Mouse (Mus musculus) liver, embryonic 16.5 days (tissue): Measurements from ENCODE around the gene Il1rap. TPM values are rescaled to one million over a fixed set of nuclear protein-coding genes. Genes with fewer than 3 reads are reported as not detected.
A peak's percentile ranks its signal among the peaks of the same experiment; 100 is the strongest.

Experiments used
- ATAC-seq: fragments of 200-750 bp; cut with Nextera tagmentation; 2 replicates; pipeline ENCODE4 v1.8.0; 2017; ENCODE audit warnings: low read depth, mild to moderate bottlenecking, moderate number of reproducible peaks, moderate library complexity
- H3K27ac ChIP-seq: fragments of 300-500 bp; sonication (generic); 2 replicates; pipeline ENCODE4 v1.5.1; 2014; ENCODE audit warnings: mild to moderate bottlenecking, low read length
- H3K27me3 ChIP-seq: fragments of 300-500 bp; sonication (generic); 2 replicates; pipeline ENCODE4 v1.6.1; 2014; ENCODE audit warnings: low read depth, low read length, mixed read lengths; ENCODE audit not compliant: control insufficient read depth, insufficient read depth
- H3K36me3 ChIP-seq: fragments of 300-500 bp; sonication (generic); 2 replicates; pipeline ENCODE4 v1.6.1; 2014; ENCODE audit warnings: mild to moderate bottlenecking; ENCODE audit not compliant: control insufficient read depth, insufficient read depth
- H3K4me1 ChIP-seq: fragments of 300-500 bp; sonication (generic); 2 replicates; pipeline ENCODE4 v1.6.1; 2014; ENCODE audit warnings: low read depth, low read length, mixed read lengths; ENCODE audit not compliant: control insufficient read depth
- H3K4me2 ChIP-seq: fragments of 300-500 bp; sonication (generic); 2 replicates; pipeline ENCODE4 v1.6.1; 2014; ENCODE audit warnings: low read depth, low read length, mixed read lengths
- H3K4me3 ChIP-seq: fragments of 300-500 bp; sonication (generic); 2 replicates; pipeline ENCODE4 v1.5.1; 2014; ENCODE audit warnings: low read depth, mild to moderate bottlenecking, low read length
- H3K9ac ChIP-seq: fragments of 300-500 bp; sonication (generic); 2 replicates; pipeline ENCODE4 v1.6.1; 2014; ENCODE audit warnings: low read depth, low read length
- H3K9me3 ChIP-seq: fragments of 300-500 bp; sonication (generic); replicated peaks from 2 replicates; pipeline ENCODE4 v1.6.1; 2016; ENCODE audit warnings: low read length; ENCODE audit not compliant: control insufficient read depth
- WGBS: fragments of 180-500 bp; shearing (Covaris S2); extraction: QIAGEN DNeasy Blood & Tissue Kit; methylation state at CpG from one replicate; pipeline ENCODE4 v1.1.7; 2014; ENCODE audit not compliant: insufficient replicate concordance; 5-methylcytosine and 5-hydroxymethylcytosine counted together
- polyA plus RNA-seq: library from polyadenylated mRNA; unstranded; fragments of >200 nt; fragmentation: Nextera tagmentation; extraction: Ambion mirVana; gene quantifications from 2 replicates; pipeline ENCODE4 v1.2.1, GENCODE M21; 2015

The Il1rap gene
- 2.5 and 2.7 TPM in 2 replicates for polyA plus RNA-seq

GRCm38 (mm10) chr16:26581048-26581912 is at the start of gene Il1rap:
Il1rap (plus strand) TSS chr16:26581704.
- no peaks in the 10 kb centered on the region for H3K9me3 ChIP-seq
- 1% methylated on average over 51 of the region's 51 CpGs for WGBS
- peak within 1 kb of the TSS; percentile 80 for H3K4me2 ChIP-seq
- no peaks in the 10 kb centered on the region; the same call in 1 of the 2 replicates for H3K4me1 ChIP-seq
- H3K36me3 ChIP-seq: no peaks in the 10 kb centered on the region
- H3K27me3 ChIP-seq: no peaks in the 10 kb centered on the region
- ATAC-seq: peak; percentile 97
- peak within 1 kb of the TSS; percentile 75 for H3K4me3 ChIP-seq
- H3K9ac ChIP-seq: peak within 1 kb of the TSS; percentile 73
- 0 out of 2 replicates have a peak within 1 kb of the TSS, but pooled peaks have one; percentile 24 for H3K27ac ChIP-seq

GRCm38 (mm10) chr16:26532287-26532686 is 49.2 kb upstream of the Il1rap start:
- no peak overlapping the region for H3K4me2 ChIP-seq
- no peak overlapping the region for H3K27ac ChIP-seq
- H3K27me3 ChIP-seq: no peaks in the 10 kb centered on the region
- no peak for ATAC-seq
- WGBS: 71% methylated on average over 1 of the region's 1 CpGs
- H3K9ac ChIP-seq: no peak overlapping the region
- no peaks in the 10 kb centered on the region for H3K9me3 ChIP-seq
- H3K4me3 ChIP-seq: no peak overlapping the region
- no peaks in the 10 kb centered on the region for H3K4me1 ChIP-seq
- no peaks in the 10 kb centered on the region for H3K36me3 ChIP-seq

DNA sequence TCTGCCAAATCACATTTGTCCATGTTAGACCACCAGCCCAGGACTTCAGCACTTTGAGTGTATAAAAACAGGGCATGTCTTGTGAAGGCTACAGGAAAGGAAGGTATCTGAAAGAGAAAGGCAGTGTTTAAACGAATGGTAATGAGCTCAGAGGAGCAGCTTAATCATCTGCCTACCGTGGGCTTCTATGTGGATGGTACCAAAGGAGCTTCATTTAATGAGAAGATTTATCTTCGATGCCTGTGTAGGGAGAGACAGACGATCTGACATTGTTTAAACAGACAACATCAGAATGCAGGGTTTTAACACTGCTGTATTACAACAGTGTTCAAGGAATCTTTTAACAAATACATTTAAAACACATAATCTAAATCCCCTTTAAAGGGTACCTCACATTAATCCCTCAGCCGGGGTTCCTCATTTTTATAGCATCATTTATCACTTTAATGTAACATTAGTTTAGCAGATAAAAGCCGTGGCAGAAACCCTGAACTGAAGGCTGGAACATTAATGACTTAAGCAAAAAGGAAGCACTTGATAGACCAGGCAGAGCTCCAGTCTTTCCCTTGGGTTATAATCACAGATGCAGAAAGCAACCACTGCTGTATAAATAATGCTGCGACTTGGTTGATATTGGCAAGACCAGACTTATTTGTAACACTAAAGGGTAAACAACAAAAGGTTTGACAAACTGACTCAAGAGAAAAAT is 35.2 kb upstream of the Il1rap start:
- no peak for ATAC-seq
- Histone ChIP-seq H3K36me3 (no peaks in the 10 kb centered on the region), H3K9me3 (no peaks in the 10 kb centered on the region), H3K4me1 (no peaks in the 10 kb centered on the region), H3K4me2 (no peak overlapping the region), H3K27ac (no peak overlapping the region), H3K4me3 (no peak overlapping the region), H3K27me3 (no peaks in the 10 kb centered on the region), H3K9ac (no peak overlapping the region)
- WGBS: 32% methylated on average over 7 of the region's 7 CpGs

- no peak for ATAC-seq
- Histone ChIP-seq H3K27me3 (no peaks in the 10 kb centered on the region), H3K9ac (no peak overlapping the region), H3K36me3 (no peaks in the 10 kb centered on the region), H3K27ac (no peak overlapping the region), H3K4me3 (no peak overlapping the region), H3K4me1 (no peaks in the 10 kb centered on the region), H3K9me3 (no peaks in the 10 kb centered on the region), H3K4me2 (no peak overlapping the region)
- WGBS: 40% methylated on average over 1 of the region's 1 CpGs
Observed at GRCm38 (mm10) chr16:26546879-26547206, 34.7 kb upstream of the Il1rap start.

DNA sequence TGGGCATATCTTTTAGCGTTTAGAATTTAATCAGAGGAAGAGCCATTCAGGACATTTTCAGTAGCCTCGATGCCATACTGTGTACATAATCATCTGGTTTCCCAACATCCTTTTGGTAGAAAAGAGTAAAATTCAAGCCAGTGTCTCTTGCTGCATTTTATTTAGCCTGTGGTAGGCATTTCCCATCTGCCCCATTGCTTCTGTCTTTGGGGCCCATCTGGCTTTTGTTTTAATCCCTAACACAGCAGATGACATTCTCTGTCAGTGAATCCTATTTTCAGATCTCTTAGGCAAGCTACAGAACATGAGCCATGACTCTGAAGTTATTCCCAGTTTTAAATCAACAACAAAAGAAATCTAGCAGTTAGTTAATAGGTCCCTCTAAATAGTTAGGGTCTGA is 32.3 kb upstream of the Il1rap start:
- 64% methylated on average over 2 of the region's 2 CpGs for WGBS
- ATAC-seq: no peak

GRCm38 (mm10) chr16:26552234-26552633 is 29.3 kb upstream of the Il1rap start:
- Histone ChIP-seq H3K9me3 (no peaks in the 10 kb centered on the region), H3K27ac (no peak overlapping the region), H3K4me1 (no peaks in the 10 kb centered on the region), H3K27me3 (no peaks in the 10 kb centered on the region), H3K9ac (no peak overlapping the region), H3K4me3 (no peak overlapping the region), H3K4me2 (no peak overlapping the region), H3K36me3 (no peaks in the 10 kb centered on the region)
- WGBS: 40% methylated on average over 3 of the region's 3 CpGs
- ATAC-seq: no peak

More for the DNA sequence above, 32.3 kb upstream of the Il1rap start:
- Histone ChIP-seq H3K4me2 (no peak overlapping the region), H3K9ac (no peak overlapping the region), H3K9me3 (no peaks in the 10 kb centered on the region), H3K36me3 (no peaks in the 10 kb centered on the region), H3K4me3 (no peak overlapping the region), H3K4me1 (no peaks in the 10 kb centered on the region), H3K27me3 (no peaks in the 10 kb centered on the region), H3K27ac (no peak overlapping the region)

DNA sequence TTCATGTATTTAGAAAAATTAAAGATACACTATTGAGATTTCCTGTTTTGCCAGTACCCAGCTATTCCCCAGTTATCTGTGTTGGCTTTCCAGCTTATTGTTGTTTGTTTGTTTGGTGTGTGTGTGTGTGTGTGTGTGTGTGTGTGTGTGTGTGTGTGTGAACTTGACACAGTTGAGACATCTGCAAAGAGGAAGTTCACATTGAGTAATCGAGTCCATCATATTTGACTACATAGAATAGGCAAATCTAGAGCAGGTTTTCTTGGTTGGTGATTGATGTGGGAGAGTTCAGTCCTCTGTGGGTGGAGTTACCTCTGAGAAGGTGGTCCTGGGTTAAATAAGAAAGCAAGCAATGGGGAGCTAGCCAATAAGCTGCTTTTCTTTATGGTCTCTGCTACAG is 22.7 kb upstream of the Il1rap start:
- H3K4me1 ChIP-seq: no peaks in the 10 kb centered on the region
- H3K4me2 ChIP-seq: no peak overlapping the region
- H3K27me3 ChIP-seq: no peaks in the 10 kb centered on the region
- no peaks in the 10 kb centered on the region for H3K9me3 ChIP-seq
- no peaks in the 10 kb centered on the region for H3K36me3 ChIP-seq
- H3K27ac ChIP-seq: no peak overlapping the region
- no peak overlapping the region for H3K4me3 ChIP-seq
- 46% methylated on average over 1 of the region's 1 CpGs for WGBS
- ATAC-seq: no peak
- H3K9ac ChIP-seq: no peak overlapping the region

DNA sequence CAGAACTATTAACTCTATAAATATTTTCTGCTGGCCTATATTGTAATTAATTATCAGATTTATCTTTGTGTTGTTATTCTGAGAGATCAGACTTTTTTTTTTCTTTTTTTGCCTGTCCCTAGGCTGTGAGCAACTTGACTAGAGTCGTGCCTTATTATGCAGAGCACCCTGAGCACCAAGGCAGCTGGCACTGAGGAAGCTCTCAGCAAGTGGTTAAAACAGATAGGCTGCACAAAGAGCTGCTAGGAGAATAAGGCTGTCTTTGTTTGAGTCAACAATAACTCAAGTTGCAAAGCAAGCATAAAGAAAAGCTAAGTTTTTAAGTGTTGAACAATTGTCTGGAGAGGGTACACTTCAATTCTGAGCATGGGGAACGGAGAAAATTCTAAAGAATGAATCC is 19.8 kb upstream of the Il1rap start:
- WGBS: 35% methylated on average over 2 of the region's 2 CpGs
- Histone ChIP-seq H3K9ac (no peak overlapping the region), H3K4me2 (no peak overlapping the region), H3K4me1 (no peaks in the 10 kb centered on the region), H3K9me3 (no peaks in the 10 kb centered on the region), H3K27me3 (no peaks in the 10 kb centered on the region), H3K4me3 (no peak overlapping the region), H3K36me3 (no peaks in the 10 kb centered on the region), H3K27ac (no peak overlapping the region)
- no peak for ATAC-seq

DNA sequence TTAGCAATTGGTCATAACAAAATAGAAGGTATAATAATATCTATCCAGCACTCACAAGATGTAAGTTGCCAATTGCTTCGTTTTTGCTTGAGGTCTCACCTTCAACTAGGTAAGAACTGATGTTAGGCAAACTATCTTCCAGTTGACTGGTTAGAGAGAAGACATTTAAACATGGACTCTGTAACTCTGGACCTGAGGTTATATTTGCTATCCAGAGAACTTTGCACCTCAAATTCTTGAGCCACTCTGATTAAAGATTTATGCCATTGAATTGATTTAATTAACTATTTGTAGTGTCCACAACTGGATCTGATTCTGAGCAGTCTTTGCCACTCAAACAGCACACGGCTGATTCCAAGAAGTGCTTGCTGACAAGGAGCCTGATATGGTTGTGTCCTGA is 18.7 kb upstream of the Il1rap start:
- H3K36me3 ChIP-seq: no peaks in the 10 kb centered on the region
- no peaks in the 10 kb centered on the region for H3K4me1 ChIP-seq
- 53% methylated on average over 2 of the region's 2 CpGs for WGBS
- ATAC-seq: no peak
- no peak overlapping the region for H3K4me2 ChIP-seq
- H3K9ac ChIP-seq: no peak overlapping the region
- no peak overlapping the region for H3K4me3 ChIP-seq
- H3K27me3 ChIP-seq: no peaks in the 10 kb centered on the region
- H3K27ac ChIP-seq: no peak overlapping the region
- H3K9me3 ChIP-seq: no peaks in the 10 kb centered on the region
